Mouse (Mus musculus) gastrocnemius, postnatal 25 days (tissue): ENCODE data around the gene Tmem201. TPM values are rescaled to one million over a fixed set of nuclear protein-coding genes. Genes with fewer than 3 reads are reported as not detected.

Source experiments
- DNase-seq: peaks from one replicate; pipeline ENCODE4 v3.0.0; 2022
- total RNA-seq, 2 experiments: library from RNA; stranded (reverse); gene quantifications; 1 replicate in 1 of 2; 2 replicates in 1 of 2; pipeline ENCODE4 v1.2.3; 2021

The Tmem201 gene
- total RNA-seq, 2 experiments from 2014 or later: 36.2 to 38.1 TPM

DNA sequence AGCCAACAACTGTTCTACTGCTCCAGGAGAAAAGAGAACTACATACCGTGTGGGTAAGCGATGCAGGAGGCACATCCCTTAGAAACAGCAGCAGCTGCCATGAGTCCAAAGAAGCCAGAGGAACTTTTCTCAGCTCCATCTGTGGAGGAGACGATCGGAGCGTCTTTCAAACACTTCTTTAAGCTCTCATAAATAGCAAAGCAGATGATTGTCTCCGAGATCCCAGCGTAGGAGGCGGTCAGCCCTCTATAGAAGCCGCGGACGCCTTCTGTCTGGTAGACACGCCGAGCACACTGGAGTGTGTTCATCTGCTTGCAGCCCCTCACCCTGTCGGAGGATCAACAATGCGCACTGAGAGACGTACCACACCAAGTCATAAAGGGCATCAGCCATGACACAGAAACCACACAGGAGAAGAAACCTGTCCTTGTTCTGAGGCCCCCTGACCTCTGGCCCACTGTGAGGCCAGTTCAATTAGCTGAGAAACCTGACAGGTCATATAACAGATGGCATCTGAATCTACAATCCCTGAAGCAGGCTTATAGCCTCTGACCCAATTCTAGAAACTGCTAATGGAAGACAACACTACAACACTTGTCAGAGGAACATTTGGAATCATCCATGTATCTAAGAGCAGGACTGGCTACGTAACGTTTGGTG, 11.3 kb upstream of the Tmem201 start:
- DNase-seq: no peak

DNA sequence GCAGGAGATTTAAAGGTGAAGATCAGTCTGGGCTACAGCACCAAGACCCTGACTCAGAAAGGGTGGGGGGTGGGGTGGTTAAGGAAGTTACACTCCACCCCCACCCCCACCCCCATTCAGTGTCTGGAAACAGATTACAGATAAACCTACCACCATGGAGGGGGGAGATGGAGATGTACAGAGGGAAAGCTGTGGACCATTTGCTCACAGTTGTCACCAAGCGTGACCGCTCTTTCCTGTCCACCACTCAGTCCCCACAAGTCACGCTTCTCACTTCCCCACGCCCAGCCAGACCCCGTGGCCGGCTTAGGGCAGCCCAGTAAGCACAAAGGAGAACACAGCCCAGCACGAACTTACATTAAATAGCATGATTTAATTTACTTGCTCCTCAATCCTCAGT, 6.3 kb upstream of the Tmem201 start:
- DNase-seq: no peak

- DNase-seq: no peak
These were observed 4.2 kb upstream of the Tmem201 start for GRCm38 (mm10) chr4:149742011-149742530.

DNA sequence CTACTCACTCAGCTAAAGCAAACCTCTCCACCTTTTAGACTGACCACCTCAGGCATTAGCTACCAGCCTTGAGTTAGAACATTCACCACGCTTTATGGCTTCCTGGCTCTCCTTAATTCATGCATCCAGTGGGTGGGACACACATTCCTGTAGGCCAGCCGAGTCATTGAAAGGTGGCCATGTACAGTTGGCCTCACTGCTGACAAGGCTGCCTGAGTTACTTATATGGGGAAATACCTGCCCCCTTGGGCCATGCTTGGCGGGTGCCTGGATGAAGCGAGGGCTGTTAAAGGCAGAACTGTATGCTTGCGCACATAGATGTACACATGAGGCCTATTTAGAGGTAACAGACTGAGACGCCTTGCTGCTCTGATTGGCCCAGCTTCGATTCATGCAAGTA, 2.5 kb upstream of the Tmem201 start:
- no peak for DNase-seq

- no peak for DNase-seq
These were observed 1.6 kb upstream of the Tmem201 start for GRCm38 (mm10) chr4:149739478-149739877.

DNA sequence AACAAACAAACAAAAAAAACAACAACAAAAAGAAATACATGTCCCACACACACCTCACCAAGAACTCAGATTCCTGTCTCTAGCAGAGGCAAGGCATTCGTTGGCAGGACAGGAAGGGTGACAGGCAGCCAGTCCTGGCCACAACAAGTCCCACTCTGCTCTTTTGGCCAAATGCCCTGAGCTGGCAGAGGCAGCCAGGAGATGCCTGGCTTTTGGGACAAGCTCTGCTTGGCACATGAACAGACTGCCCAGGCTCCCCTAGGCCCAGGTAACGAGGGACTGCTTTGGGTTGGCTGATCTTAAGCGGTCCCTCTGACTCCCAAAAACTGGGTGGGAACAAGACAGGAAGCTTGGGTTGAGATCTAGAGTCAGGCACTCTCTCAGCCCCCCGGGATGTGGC, 1.3 kb downstream of the Tmem201 start:
- DNase-seq: peak; percentile 80

- no peak for DNase-seq
These were observed 2.1 kb downstream of the Tmem201 start for GRCm38 (mm10) chr4:149735624-149736250.

GRCm38 (mm10) chr4:149734730-149735475, 2.9 kb downstream of the Tmem201 start:
- no peak for DNase-seq

- DNase-seq: no peak
These were observed 3.6 kb downstream of the Tmem201 start for GRCm38 (mm10) chr4:149734246-149734645.

- no peak for DNase-seq
These were observed 4.1 kb downstream of the Tmem201 start for GRCm38 (mm10) chr4:149733748-149734147.

- DNase-seq: peak; percentile 42
These were observed 5.0 kb downstream of the Tmem201 start for GRCm38 (mm10) chr4:149732800-149733199.

- no peak for DNase-seq
These were observed 5.5 kb downstream of the Tmem201 start for GRCm38 (mm10) chr4:149732313-149732712.

DNA sequence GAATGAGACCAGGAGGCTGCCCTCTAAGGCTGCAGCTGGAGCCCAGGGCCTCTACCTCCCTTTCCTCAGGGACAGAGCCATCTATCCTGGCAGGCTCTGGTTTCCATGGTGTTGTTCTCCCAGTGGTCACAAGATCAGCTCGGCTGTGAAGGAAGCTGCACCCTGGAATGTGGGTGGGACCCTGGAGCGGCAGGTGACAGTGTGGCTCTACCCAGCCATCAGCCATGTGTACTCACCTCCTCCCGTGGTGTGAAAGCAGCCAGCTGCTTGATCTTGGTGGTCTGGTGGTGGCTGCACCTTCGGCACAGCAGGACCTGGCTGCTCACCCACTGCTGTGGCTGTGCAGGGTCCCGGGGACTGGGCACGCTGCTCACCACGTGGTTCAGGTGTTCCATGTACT, 7.0 kb downstream of the Tmem201 start:
- DNase-seq: no peak

DNA sequence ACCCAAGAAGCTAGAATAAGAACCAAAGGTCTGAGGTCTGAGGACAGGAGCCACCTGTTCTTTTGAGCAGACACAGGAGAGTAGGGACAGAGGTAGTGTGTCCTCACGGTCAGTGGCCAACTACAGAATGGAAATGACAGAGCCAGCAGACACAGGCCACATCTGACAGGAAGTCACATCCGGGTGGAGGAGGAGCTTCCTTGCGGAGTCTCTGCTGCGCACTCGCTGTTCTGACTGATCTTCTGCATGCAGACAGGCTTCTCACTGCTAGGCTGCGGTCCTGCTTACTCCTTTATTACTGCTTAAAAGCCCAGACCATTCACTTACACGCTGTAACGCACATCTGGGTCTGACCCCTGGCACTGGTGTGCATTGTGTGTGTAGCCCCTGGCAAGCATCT, 9.0 kb downstream of the Tmem201 start:
- DNase-seq: no peak

DNA sequence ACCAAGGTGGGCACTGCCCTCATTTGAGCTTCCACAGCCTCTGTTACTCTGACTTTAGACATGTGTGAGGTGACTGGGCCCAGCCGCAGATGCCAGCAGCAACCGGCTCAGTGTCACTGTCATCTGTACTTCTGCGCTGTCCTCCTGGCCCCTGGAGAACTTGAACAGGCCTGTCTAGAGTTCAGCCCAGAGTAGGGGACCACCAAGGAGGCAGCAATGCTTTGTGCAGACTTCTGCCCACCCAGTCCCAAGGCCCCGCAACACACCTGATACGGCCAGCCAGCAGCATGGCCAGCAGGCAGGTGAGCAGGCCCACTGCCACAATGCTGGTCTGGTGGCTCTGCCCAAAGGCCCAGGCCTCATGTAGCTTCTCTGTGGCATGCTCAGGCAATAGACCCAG, 10.2 kb downstream of the Tmem201 start:
- DNase-seq: no peak

- no peak for DNase-seq
These were observed 12.0 kb downstream of the Tmem201 start for GRCm38 (mm10) chr4:149725661-149726350.

DNA sequence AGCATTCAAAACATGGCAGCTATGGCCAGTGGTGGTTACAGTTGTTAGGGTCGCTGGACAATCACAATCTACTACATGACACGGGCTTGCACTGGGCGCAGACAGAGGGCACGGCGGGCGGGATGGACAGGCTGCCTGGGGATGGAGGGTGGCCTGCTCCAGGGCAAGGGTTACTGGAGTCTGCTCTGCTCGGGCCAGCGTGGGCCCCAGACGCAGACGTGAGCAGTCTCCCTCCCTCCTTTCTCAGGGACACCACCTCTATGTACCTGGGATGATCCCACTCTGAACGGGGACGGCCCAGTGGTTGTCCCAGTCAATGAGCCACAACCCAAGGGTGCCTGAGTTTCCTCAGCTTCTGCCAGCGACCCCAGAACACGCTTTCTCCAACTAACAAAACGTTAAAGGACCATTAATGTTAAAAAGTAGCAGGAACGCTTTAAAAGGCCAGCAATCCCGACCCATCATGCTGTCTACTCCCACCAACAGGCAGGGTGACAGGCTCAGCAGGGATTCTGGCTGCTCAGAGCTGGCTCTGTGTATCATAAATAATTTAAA, 12.9 kb downstream of the Tmem201 start:
- DNase-seq: no peak

DNA sequence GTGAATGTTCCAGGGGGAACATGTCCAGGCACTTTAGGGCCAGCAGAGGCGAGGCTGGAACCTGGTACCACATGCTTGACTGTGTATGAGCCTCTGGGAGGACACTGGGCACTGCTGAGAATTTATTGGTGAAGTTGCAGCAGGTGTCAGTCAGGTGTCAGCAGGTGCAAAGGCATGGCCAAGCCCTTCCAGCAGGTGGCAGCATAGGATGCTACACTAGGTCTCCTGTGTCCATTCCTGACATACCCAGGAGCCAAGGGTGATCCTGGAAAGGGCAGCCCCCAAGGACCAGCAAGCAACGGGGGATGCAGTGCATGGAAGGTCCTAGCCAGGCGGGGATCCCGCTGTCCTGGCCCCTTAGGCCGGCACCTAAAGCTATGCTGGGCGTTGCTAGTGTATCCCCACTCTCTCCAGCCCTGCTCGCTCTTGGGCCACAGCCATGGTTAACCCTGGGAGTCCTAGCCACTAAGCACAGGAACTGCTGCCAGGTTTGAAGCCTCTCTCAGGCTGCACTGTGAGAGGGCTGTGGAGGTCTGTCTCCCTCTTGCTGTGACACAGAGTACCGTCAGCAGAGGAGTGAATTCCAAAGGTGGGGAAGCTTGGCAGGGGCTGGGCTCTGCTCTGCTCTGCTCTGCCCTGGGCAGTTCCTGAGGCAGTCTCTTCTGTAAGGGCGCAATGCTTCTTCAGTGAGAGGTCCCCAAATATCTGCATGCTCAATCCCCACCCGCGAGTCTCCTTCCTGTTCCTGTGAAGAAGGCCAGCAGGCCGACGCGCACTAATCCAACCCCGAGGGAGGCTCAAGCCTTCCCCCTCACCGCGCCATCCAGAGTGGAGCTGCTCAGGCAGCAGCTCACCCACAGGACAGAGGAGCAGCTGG, 13.8 kb downstream of the Tmem201 start:
- peak; percentile 48 for DNase-seq

DNA sequence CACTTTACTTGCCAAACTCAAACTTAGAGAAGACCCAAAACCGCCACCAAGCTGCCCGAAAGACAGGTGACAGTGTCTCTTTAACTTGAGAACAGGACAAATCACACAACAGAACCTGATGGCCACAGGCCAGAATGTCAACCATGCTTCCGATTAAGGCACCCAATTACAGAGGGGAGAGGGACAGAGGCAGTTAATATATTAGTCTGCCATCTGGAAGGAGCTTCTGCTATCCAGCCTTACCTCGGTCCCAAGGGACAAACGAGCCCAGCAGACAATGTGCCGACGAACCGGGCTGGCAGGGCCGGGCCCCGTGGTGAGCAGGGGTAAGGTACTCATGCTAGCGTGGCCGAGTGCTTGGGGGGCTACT, 14.8 kb downstream of the Tmem201 start:
- DNase-seq: no peak

DNA sequence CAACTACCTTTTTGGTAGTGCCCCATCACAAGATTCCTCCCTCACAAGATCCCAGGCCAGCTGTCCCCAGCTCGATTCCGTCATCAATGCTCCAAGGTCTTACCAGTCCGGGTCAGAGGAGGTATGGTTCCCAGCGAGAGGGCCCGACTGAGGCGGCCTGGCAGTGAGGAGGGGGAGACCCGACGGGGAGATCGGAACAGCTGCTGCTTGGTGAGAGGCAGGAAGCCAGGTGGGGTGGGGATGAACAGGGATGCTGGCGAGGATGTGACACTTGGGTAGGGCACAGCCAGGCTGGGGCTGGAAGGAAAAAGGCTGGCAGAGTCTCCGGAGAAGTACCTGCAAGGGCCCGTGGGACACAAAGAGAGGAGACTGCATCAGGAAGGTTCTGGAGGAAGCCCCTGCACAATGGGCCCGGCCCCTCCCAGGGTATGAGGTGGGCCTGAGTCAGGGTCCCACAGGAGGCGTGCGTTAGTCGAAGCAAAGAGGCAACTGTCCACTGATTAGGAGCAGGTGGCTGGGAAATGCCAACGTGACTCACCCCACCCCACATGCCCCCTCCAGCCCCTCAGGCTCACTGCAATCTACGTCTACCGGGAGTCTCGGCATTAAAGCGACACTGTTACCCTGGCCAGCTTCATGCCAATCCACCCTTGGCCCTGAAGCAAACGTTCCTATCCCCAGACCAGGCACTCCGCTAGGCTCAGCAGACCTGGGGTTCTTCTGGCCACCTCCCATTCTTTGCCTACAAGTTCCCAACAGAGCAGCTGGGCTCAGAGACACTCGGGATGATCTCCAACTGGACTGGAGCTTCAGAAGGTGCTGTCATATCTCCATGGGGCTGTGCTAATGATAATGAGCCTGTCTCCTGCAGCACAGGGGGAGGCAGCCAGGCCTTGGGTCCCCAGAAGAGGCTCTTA, 15.5 kb downstream of the Tmem201 start:
- DNase-seq: no peak
